Mouse (Mus musculus) megakaryocyte, embryonic 14.5 days (primary cell): ENCODE measurements at regions not wholly inside any gene's neighbourhood (a gene's known extent, or its start where the extent isn't known, plus 50 kb on each side); places are given as distances from the start of the nearest gene placed in this dataset.

Experiments
- H3K27me3 ChIP-seq: replicated peaks from 2 replicates; pipeline ENCODE3; 2012; ENCODE audit warnings: inconsistent platforms
- H3K36me3 ChIP-seq: replicated peaks from 2 replicates; pipeline ENCODE3; 2012; ENCODE audit warnings: low read length, inconsistent platforms, mixed read lengths
- H3K4me1 ChIP-seq: 2 replicates; pipeline ENCODE4 v1.6.1; 2012; ENCODE audit warnings: inconsistent platforms
- H3K4me3 ChIP-seq: replicated peaks from 2 replicates; pipeline ENCODE3; 2012; ENCODE audit warnings: moderate library complexity, mild to moderate bottlenecking, inconsistent platforms
- H3K9me3 ChIP-seq: 2 replicates; pipeline ENCODE4 v1.6.1; 2012; ENCODE audit warnings: inconsistent platforms
- FLI1 ChIP-seq: IDR thresholded peaks from 2 replicates; pipeline ENCODE4 v1.6.1; 2012; ENCODE audit warnings: low read length, inconsistent platforms, mixed read lengths
- GATA1 ChIP-seq: IDR thresholded peaks from 3 replicates; pipeline ENCODE4 v1.6.1; 2012; ENCODE audit warnings: mixed read lengths, low read length, inconsistent platforms, borderline replicate concordance

- no peaks in the 10 kb centered on the region for H3K27me3 ChIP-seq
- H3K4me1 ChIP-seq = no peaks in the 10 kb centered on the region
- TF ChIP-seq FLI1 (no peak), GATA1 (no peak)
- no peak overlapping the region for H3K4me3 ChIP-seq
- H3K9me3 ChIP-seq = peaks cover 13% of the 10 kb centered on the region
- no peaks in the 10 kb centered on the region for H3K36me3 ChIP-seq
These were observed 444.7 kb downstream of the 1810013L24Rik start for GRCm38 (mm10) chr16:9274583-9275100.

- Histone ChIP-seq H3K4me3 (no peak overlapping the region), H3K36me3 (no peaks in the 10 kb centered on the region), H3K9me3 (peaks cover 13% of the 10 kb centered on the region), H3K4me1 (no peaks in the 10 kb centered on the region), H3K27me3 (no peaks in the 10 kb centered on the region)
- TF ChIP-seq GATA1 = no peak
- no peak for TF ChIP-seq FLI1
These were observed 445.5 kb downstream of the 1810013L24Rik start for GRCm38 (mm10) chr16:9275426-9275825.

GRCm38 (mm10) chr16:9277064-9277463 is 447.2 kb downstream of the 1810013L24Rik start:
- TF ChIP-seq FLI1 (no peak), GATA1 (no peak)
- Histone ChIP-seq H3K4me3 (no peak overlapping the region), H3K27me3 (no peaks in the 10 kb centered on the region), H3K36me3 (no peaks in the 10 kb centered on the region), H3K9me3 (peaks cover 13% of the 10 kb centered on the region), H3K4me1 (no peaks in the 10 kb centered on the region)

- Histone ChIP-seq H3K4me1 (no peaks in the 10 kb centered on the region), H3K4me3 (no peak overlapping the region), H3K9me3 (peaks cover 6% of the 10 kb centered on the region), H3K27me3 (no peaks in the 10 kb centered on the region), H3K36me3 (no peaks in the 10 kb centered on the region)
- TF ChIP-seq GATA1 = no peak
- TF ChIP-seq FLI1 = no peak
These were observed 449.8 kb downstream of the 1810013L24Rik start for GRCm38 (mm10) chr16:9279726-9280125.

- no peaks in the 10 kb centered on the region for H3K27me3 ChIP-seq
- no peaks in the 10 kb centered on the region for H3K4me1 ChIP-seq
- H3K9me3 ChIP-seq = peaks cover 3% of the 10 kb centered on the region
- TF ChIP-seq FLI1 (no peak), GATA1 (no peak)
- peak overlapping the region; percentile 12 for H3K4me3 ChIP-seq
- H3K36me3 ChIP-seq = no peaks in the 10 kb centered on the region
These were observed 450.5 kb downstream of the 1810013L24Rik start for GRCm38 (mm10) chr16:9280431-9280830.

- Histone ChIP-seq H3K27me3 (no peaks in the 10 kb centered on the region), H3K4me3 (peak overlapping the region; percentile 14), H3K36me3 (no peaks in the 10 kb centered on the region), H3K9me3 (peaks cover 3% of the 10 kb centered on the region), H3K4me1 (no peaks in the 10 kb centered on the region)
- TF ChIP-seq GATA1 = no peak
- TF ChIP-seq FLI1 = no peak
These were observed 451.0 kb downstream of the 1810013L24Rik start for GRCm38 (mm10) chr16:9280931-9281330.

GRCm38 (mm10) chr16:9284423-9284822 is 454.5 kb downstream of the 1810013L24Rik start:
- Histone ChIP-seq H3K4me1 (no peaks in the 10 kb centered on the region), H3K36me3 (no peaks in the 10 kb centered on the region), H3K4me3 (no peak overlapping the region), H3K27me3 (no peaks in the 10 kb centered on the region), H3K9me3 (peaks cover 8% of the 10 kb centered on the region)
- no peak for TF ChIP-seq FLI1
- TF ChIP-seq GATA1 = no peak

GRCm38 (mm10) chr16:9285921-9286320 is 456.0 kb downstream of the 1810013L24Rik start:
- Histone ChIP-seq H3K9me3 (peaks cover 8% of the 10 kb centered on the region; the same call in 1 of the 2 replicates), H3K27me3 (no peaks in the 10 kb centered on the region), H3K4me3 (no peak overlapping the region), H3K36me3 (no peaks in the 10 kb centered on the region), H3K4me1 (no peaks in the 10 kb centered on the region)
- TF ChIP-seq FLI1 (no peak), GATA1 (no peak)

- H3K4me1 ChIP-seq = no peaks in the 10 kb centered on the region
- peaks cover 14% of the 10 kb centered on the region for H3K9me3 ChIP-seq
- H3K36me3 ChIP-seq = no peaks in the 10 kb centered on the region
- no peaks in the 10 kb centered on the region for H3K27me3 ChIP-seq
- no peak overlapping the region for H3K4me3 ChIP-seq
- no peak for TF ChIP-seq FLI1
These were observed 457.7 kb downstream of the 1810013L24Rik start for GRCm38 (mm10) chr16:9287557-9287956.

- no peak for TF ChIP-seq FLI1
- TF ChIP-seq GATA1 = no peak
- no peaks in the 10 kb centered on the region for H3K36me3 ChIP-seq
These were observed 461.6 kb downstream of the 1810013L24Rik start for GRCm38 (mm10) chr16:9291356-9292020.

GRCm38 (mm10) chr16:9303134-9303533 is 473.2 kb downstream of the 1810013L24Rik start:
- H3K9me3 ChIP-seq = no peaks in the 10 kb centered on the region
- no peak overlapping the region for H3K4me3 ChIP-seq
- no peaks in the 10 kb centered on the region for H3K4me1 ChIP-seq
- no peaks in the 10 kb centered on the region for H3K27me3 ChIP-seq
- no peaks in the 10 kb centered on the region for H3K36me3 ChIP-seq
- no peak for TF ChIP-seq FLI1
- no peak for TF ChIP-seq GATA1

More at GRCm38 (mm10) chr16:9291356-9292020, 461.6 kb downstream of the 1810013L24Rik start:
- peaks cover 15% of the 10 kb centered on the region for H3K9me3 ChIP-seq
- H3K4me1 ChIP-seq = no peaks in the 10 kb centered on the region
- no peak overlapping the region for H3K4me3 ChIP-seq
- no peaks in the 10 kb centered on the region for H3K27me3 ChIP-seq
